Mouse (Mus musculus) forebrain, embryonic 16.5 days (tissue): ENCODE results near the gene Ccdc102a. TPM values are rescaled to one million over a fixed set of nuclear protein-coding genes. Genes with fewer than 3 reads are reported as not detected.
"Not testable (repeated sequence)": the region's sequence is repeated elsewhere in the genome, so short reads cannot be mapped to it uniquely, and the experiment has no call there.

Experiments used
- ATAC-seq: fragments of 200-750 bp; cut with Nextera tagmentation; 2 replicates; pipeline ENCODE4 v1.8.0; 2017; ENCODE audit warnings: mild to moderate bottlenecking, moderate library complexity
- H3K27ac ChIP-seq: fragments of 300-500 bp; sonication (generic); 2 replicates; pipeline ENCODE4 v1.5.1; 2014; ENCODE audit warnings: low read length, control low read depth
- H3K27me3 ChIP-seq: fragments of 300-500 bp; sonication (generic); replicated peaks from 2 replicates; pipeline ENCODE4 v1.6.1; 2014; ENCODE audit warnings: low read length; ENCODE audit not compliant: control insufficient read depth, insufficient read depth
- H3K36me3 ChIP-seq: fragments of 300-500 bp; sonication (generic); 2 replicates; pipeline ENCODE4 v1.6.1; 2014; ENCODE audit not compliant: control insufficient read depth, insufficient read depth
- H3K4me1 ChIP-seq: fragments of 300-500 bp; sonication (generic); replicated peaks from 2 replicates; pipeline ENCODE4 v1.6.1; 2014; ENCODE audit warnings: low read length; ENCODE audit not compliant: control insufficient read depth, insufficient read depth
- H3K4me2 ChIP-seq: fragments of 300-500 bp; sonication (generic); 2 replicates; pipeline ENCODE4 v1.6.1; 2014; ENCODE audit warnings: mild to moderate bottlenecking, low read length, control low read depth
- H3K4me3 ChIP-seq: fragments of 300-500 bp; sonication (generic); replicated peaks from 2 replicates; pipeline ENCODE4 v1.5.1; 2014; ENCODE audit warnings: mild to moderate bottlenecking, low read length, control low read depth
- H3K9ac ChIP-seq: fragments of 300-500 bp; sonication (generic); replicated peaks from 2 replicates; pipeline ENCODE4 v1.6.1; 2014; ENCODE audit warnings: low read depth, low read length, control low read depth
- H3K9me3 ChIP-seq: fragments of 300-500 bp; sonication (generic); 2 replicates; pipeline ENCODE4 v1.6.1; 2016; ENCODE audit warnings: low read length; ENCODE audit not compliant: control insufficient read depth
- WGBS: fragments of 180-500 bp; shearing (Covaris S2); extraction: QIAGEN DNeasy Blood & Tissue Kit; methylation state at CpG from one replicate; pipeline ENCODE4 v1.1.7; 2014; 5-methylcytosine and 5-hydroxymethylcytosine counted together
- polyA plus RNA-seq: library from polyadenylated mRNA; unstranded; fragments of >200 nt; fragmentation: Nextera tagmentation; extraction: Ambion mirVana; gene quantifications from 2 replicates; pipeline ENCODE4 v1.2.1, GENCODE M21; 2015

Gene Ccdc102a
- polyA plus RNA-seq, 1 experiment from 2014 or later, result 4.6 TPM

- WGBS, result 84% methylated on average over 12 of the region's 12 CpGs
- Histone ChIP-seq H3K36me3 (peaks cover 21% of the 10 kb centered on the region), H3K4me3 (no peak overlapping the region), H3K4me1 (peaks cover 14% of the 10 kb centered on the region), H3K9ac (no peak overlapping the region), H3K27me3 (no peaks in the 10 kb centered on the region), H3K4me2 (no peak overlapping the region), H3K9me3 (no peaks in the 10 kb centered on the region), H3K27ac (no peak overlapping the region)
- no peak for ATAC-seq
Observed at GRCm38 (mm10) chr8:94862487-94863220, 55.2 kb downstream of the Ccdc102a start.

DNA sequence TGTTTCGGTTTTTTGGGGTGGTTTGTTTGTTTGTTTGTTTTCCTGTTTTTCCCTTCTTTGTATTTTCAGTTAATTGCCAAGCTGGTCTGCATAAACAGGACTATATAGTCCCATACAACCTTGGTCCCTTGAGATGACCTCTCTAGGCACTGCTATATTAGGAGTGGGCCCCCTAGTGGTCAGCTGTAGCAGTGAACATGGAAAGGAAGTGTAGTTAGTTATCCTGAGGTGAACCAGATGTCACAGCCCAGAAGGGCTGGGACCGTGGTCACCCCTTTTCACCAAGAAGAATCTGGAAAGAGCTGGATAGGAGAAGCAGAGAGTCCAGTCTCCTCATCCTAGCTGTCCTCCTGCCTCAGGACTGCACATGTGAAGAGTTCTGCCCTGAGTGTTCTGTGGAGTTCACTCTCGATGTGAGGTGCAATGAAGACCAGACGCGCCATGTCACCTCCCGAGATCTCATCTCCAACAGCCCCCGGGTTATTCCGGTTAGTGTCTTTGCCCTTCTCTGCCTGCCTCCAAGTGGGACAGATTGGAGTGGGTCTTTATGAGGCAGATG is 56.5 kb downstream of the Ccdc102a start:
- WGBS, result 79% methylated on average over 8 of the region's 8 CpGs
- no peak for ATAC-seq
- H3K36me3 ChIP-seq, result peaks cover 19% of the 10 kb centered on the region
- no peak overlapping the region for H3K9ac ChIP-seq
- H3K27ac ChIP-seq, result no peak overlapping the region
- no peak overlapping the region for H3K4me3 ChIP-seq
- peaks cover 14% of the 10 kb centered on the region for H3K4me1 ChIP-seq
- no peak overlapping the region for H3K4me2 ChIP-seq
- H3K27me3 ChIP-seq, result no peaks in the 10 kb centered on the region
- no peaks in the 10 kb centered on the region for H3K9me3 ChIP-seq

GRCm38 (mm10) chr8:94857346-94858173 is 60.3 kb downstream of the Ccdc102a start, which contains the start of gene Polr2c:
Gene Polr2c (plus strand): TSS chr8:94857450.
- peaks cover 12% of the 10 kb centered on the region for H3K36me3 ChIP-seq
- H3K27ac ChIP-seq, result peak within 1 kb of the TSS; percentile 72
- WGBS, result under 1% methylated on average over 65 of the region's 68 CpGs
- no peaks in the 10 kb centered on the region for H3K9me3 ChIP-seq
- H3K4me2 ChIP-seq, result peak within 1 kb of the TSS; percentile 90
- peak; percentile 86 for ATAC-seq
- H3K4me3 ChIP-seq, result peak within 1 kb of the TSS; percentile 94
- H3K27me3 ChIP-seq, result no peaks in the 10 kb centered on the region
- peaks cover 14% of the 10 kb centered on the region for H3K4me1 ChIP-seq
- H3K9ac ChIP-seq, result peak within 1 kb of the TSS; percentile 93

- no peak overlapping the region for H3K9ac ChIP-seq
- H3K4me2 ChIP-seq, result no peak overlapping the region; the same call in 1 of the 2 replicates
- no peak overlapping the region for H3K27ac ChIP-seq
- no peaks in the 10 kb centered on the region for H3K9me3 ChIP-seq
- no peak for ATAC-seq
- H3K27me3 ChIP-seq, result no peaks in the 10 kb centered on the region
- peaks cover 14% of the 10 kb centered on the region for H3K4me1 ChIP-seq
- peak overlapping the region; percentile 94 for H3K4me3 ChIP-seq
- peaks cover 14% of the 10 kb centered on the region for H3K36me3 ChIP-seq
- 31% methylated on average over 5 of the region's 5 CpGs for WGBS
Observed at GRCm38 (mm10) chr8:94857011-94857345, 60.9 kb downstream of the Ccdc102a start.

GRCm38 (mm10) chr8:94854761-94855160 is 63.1 kb downstream of the Ccdc102a start:
- not testable (repeated sequence) for H3K9me3 ChIP-seq, H3K27ac ChIP-seq, H3K27me3 ChIP-seq, H3K4me3 ChIP-seq, H3K4me2 ChIP-seq, ATAC-seq, H3K9ac ChIP-seq
- H3K4me1 ChIP-seq, result peaks cover 14% of the 10 kb centered on the region
- 87% methylated on average over 11 of the region's 11 CpGs for WGBS
- peaks cover 23% of the 10 kb centered on the region for H3K36me3 ChIP-seq

Other genes with a start within 250 kb of the Ccdc102a start
- gene Pllp, start 221.8 kb downstream of the Ccdc102a start, polyA plus RNA-seq, result 1.6 and 1.7 TPM in 2 replicates
- not detected in 2 replicates for gene Ccl22, start 172.5 kb downstream of the Ccdc102a start, polyA plus RNA-seq
- 15.1 and 23.8 TPM in 2 replicates for gene Cx3cl1, start 146.1 kb downstream of the Ccdc102a start, polyA plus RNA-seq
- gene Ccl17, start 107.6 kb downstream of the Ccdc102a start, polyA plus RNA-seq, result 0.77 TPM in 1 of 2 replicates, not detected in the other
- 56.8 and 60.7 TPM in 2 replicates for gene Coq9, start 79.8 kb downstream of the Ccdc102a start, polyA plus RNA-seq
- 119 and 148 TPM in 2 replicates for gene Ciapin1, start 79.7 kb downstream of the Ccdc102a start, polyA plus RNA-seq
- gene Polr2c, start 60.6 kb downstream of the Ccdc102a start, polyA plus RNA-seq, result 150 and 153 TPM in 2 replicates
- gene Dok4, start 41.8 kb downstream of the Ccdc102a start, polyA plus RNA-seq, result 75.3 and 81.4 TPM in 2 replicates
- not detected in 2 replicates for gene Adgrg5, start 5.6 kb upstream of the Ccdc102a start, polyA plus RNA-seq
- gene Adgrg1, start 56.7 kb upstream of the Ccdc102a start, polyA plus RNA-seq, result 132 and 152 TPM in 2 replicates
- gene Adgrg3, start 99.6 kb upstream of the Ccdc102a start, polyA plus RNA-seq, result 0.93 and 1.1 TPM in 2 replicates
- gene Drc7, start 137.0 kb upstream of the Ccdc102a start, polyA plus RNA-seq, result 1.1 and 1.3 TPM in 2 replicates
- 47.3 and 49.9 TPM in 2 replicates for gene Katnb1, start 163.1 kb upstream of the Ccdc102a start, polyA plus RNA-seq